Mouse (Mus musculus) limb, embryonic 14.5 days (tissue): ENCODE measurements around the gene Kcnj12. TPM values are rescaled to one million over a fixed set of nuclear protein-coding genes. Genes with fewer than 3 reads are reported as not detected.
A peak's percentile ranks its signal among the peaks of the same experiment; 100 is the strongest.

Experiments
- ATAC-seq: fragments of 200-750 bp; cut with Nextera tagmentation; 2 replicates; pipeline ENCODE4 v1.8.0; 2017; ENCODE audit warnings: low read depth, moderate number of reproducible peaks, moderate TSS enrichment; ENCODE audit not compliant: low FRiP score
- DNase-seq: peaks from one replicate; pipeline ENCODE4 v3.0.0-alpha.2; 2015; ENCODE audit warnings: low spot score
- H3K27ac ChIP-seq: fragments of 300-500 bp; sonication (generic); replicated peaks from 2 replicates; pipeline ENCODE4 v1.5.1; 2014; ENCODE audit warnings: low read depth, mild to moderate bottlenecking, low read length, moderate library complexity, mixed read lengths
- H3K27me3 ChIP-seq: fragments of 300-500 bp; sonication (generic); 2 replicates; pipeline ENCODE4 v1.6.1; 2014; ENCODE audit warnings: low read length, mixed read lengths; ENCODE audit not compliant: control insufficient read depth, insufficient read depth
- H3K36me3 ChIP-seq: fragments of 300-500 bp; sonication (generic); 2 replicates; pipeline ENCODE4 v1.6.1; 2014; ENCODE audit warnings: mild to moderate bottlenecking, low read length, moderate library complexity, mixed read lengths; ENCODE audit not compliant: control insufficient read depth, insufficient read depth
- H3K4me1 ChIP-seq: fragments of 300-500 bp; sonication (generic); 2 replicates; pipeline ENCODE4 v1.6.1; 2014; ENCODE audit warnings: antibody characterized with exemption, low read length, mixed read lengths; ENCODE audit not compliant: control insufficient read depth, insufficient read depth
- H3K4me2 ChIP-seq: fragments of 300-500 bp; sonication (generic); replicated peaks from 2 replicates; pipeline ENCODE4 v1.6.1; 2014; ENCODE audit warnings: low read depth, mild to moderate bottlenecking, low read length, moderate library complexity; ENCODE audit not compliant: severe bottlenecking
- H3K4me3 ChIP-seq: fragments of 300-500 bp; sonication (generic); replicated peaks from 2 replicates; pipeline ENCODE4 v1.5.1; 2014; ENCODE audit warnings: low read length
- H3K9ac ChIP-seq: fragments of 300-500 bp; sonication (generic); 2 replicates; pipeline ENCODE4 v1.6.1; 2014; ENCODE audit warnings: mild to moderate bottlenecking, low read depth, low read length, moderate library complexity; ENCODE audit not compliant: severe bottlenecking
- H3K9me3 ChIP-seq: fragments of 300-500 bp; sonication (generic); 2 replicates; pipeline ENCODE4 v1.6.1; 2016; ENCODE audit warnings: low read length; ENCODE audit not compliant: control insufficient read depth
- POLR2A ChIP-seq: fragments of 200-500 bp; IDR thresholded peaks from 2 replicates; pipeline ENCODE4 v1.8.0; 2012; ENCODE audit warnings: inconsistent platforms, mild to moderate bottlenecking, moderate library complexity, borderline replicate concordance; ENCODE audit not compliant: insufficient read depth, insufficient read length; ENCODE audit errors: extremely low read depth
- WGBS: fragments of 180-500 bp; shearing (Covaris S2); extraction: QIAGEN DNeasy Blood & Tissue Kit; methylation state at CpG from one replicate; pipeline ENCODE4 v1.1.7; 2014; 5-methylcytosine and 5-hydroxymethylcytosine counted together
- polyA plus RNA-seq, 2 experiments: library from polyadenylated mRNA; depleted of rRNA in 1 of 2; stranded (reverse) in 1 of 2; unstranded in 1 of 2; fragments of >200 nt; fragmentation: Nextera tagmentation in 1 of 2; extraction: Ambion mirVana in 1 of 2; gene quantifications; 2 replicates each; pipeline versions ENCODE4 v1.2.1 to v1.2.3; 2012 to 2014

Gene Kcnj12
- polyA plus RNA-seq, 2 experiments: 0.47 to 0.62 TPM

- Histone ChIP-seq H3K4me3 (no peak overlapping the region), H3K27ac (no peak overlapping the region), H3K9me3 (no peaks in the 10 kb centered on the region), H3K36me3 (no peaks in the 10 kb centered on the region), H3K9ac (no peak overlapping the region), H3K4me2 (no peak overlapping the region), H3K4me1 (0 out of 2 replicates have a peak, but pooled peaks cover 13% of the 10 kb centered on the region), H3K27me3 (peaks cover 51% of the 10 kb centered on the region)
- ATAC-seq (no peak), DNase-seq (no peak)
- 70% methylated on average over 5 of the region's 5 CpGs for WGBS
- TF ChIP-seq POLR2A: no peak
These were observed 1.2 kb upstream of the Kcnj12 start for GRCm38 (mm10) chr11:61021129-61021528.

- H3K4me2 ChIP-seq: peak overlapping the region; percentile 96
- H3K27me3 ChIP-seq: peaks cover 51% of the 10 kb centered on the region
- H3K36me3 ChIP-seq: no peaks in the 10 kb centered on the region
- 2% methylated on average over 55 of the region's 68 CpGs for WGBS
- ATAC-seq (no peak), DNase-seq (no peak)
- 0 out of 2 replicates have a peak, but pooled peaks cover 10% of the 10 kb centered on the region for H3K4me1 ChIP-seq
- TF ChIP-seq POLR2A: no peak
- H3K9me3 ChIP-seq: no peaks in the 10 kb centered on the region
- H3K27ac ChIP-seq: no peak overlapping the region
- H3K4me3 ChIP-seq: peak overlapping the region; percentile 51
- peak overlapping the region; percentile 45 for H3K9ac ChIP-seq
These were observed 451 bp upstream of the Kcnj12 start for GRCm38 (mm10) chr11:61021676-61022549.

GRCm38 (mm10) chr11:61023416-61024200, 1.2 kb downstream of the Kcnj12 start:
- H3K4me1 ChIP-seq: 0 out of 2 replicates have a peak, but pooled peaks cover 6% of the 10 kb centered on the region
- DNase-seq: no peak

GRCm38 (mm10) chr11:61024388-61024787, 2.0 kb downstream of the Kcnj12 start:
- ATAC-seq: no peak
- Histone ChIP-seq H3K4me2 (no peak overlapping the region), H3K27ac (no peak overlapping the region), H3K4me3 (no peak overlapping the region), H3K27me3 (peaks cover 51% of the 10 kb centered on the region), H3K9ac (no peak overlapping the region), H3K4me1 (0 out of 2 replicates have a peak, but pooled peaks cover 6% of the 10 kb centered on the region), H3K9me3 (no peaks in the 10 kb centered on the region), H3K36me3 (no peaks in the 10 kb centered on the region)
- DNase-seq: no peak
- 62% methylated on average over 6 of the region's 6 CpGs for WGBS
- TF ChIP-seq POLR2A: no peak

More at GRCm38 (mm10) chr11:61023416-61024200, 1.2 kb downstream of the Kcnj12 start:
- Histone ChIP-seq H3K36me3 (no peaks in the 10 kb centered on the region), H3K9ac (no peak overlapping the region), H3K4me2 (peak overlapping the region; percentile 96; the same call in 1 of the 2 replicates), H3K9me3 (no peaks in the 10 kb centered on the region), H3K27ac (no peak overlapping the region), H3K4me3 (peak overlapping the region; percentile 51; the same call in 1 of the 2 replicates), H3K27me3 (peaks cover 51% of the 10 kb centered on the region)
- no peak for ATAC-seq
- WGBS: 51% methylated on average over 9 of the region's 9 CpGs
- TF ChIP-seq POLR2A: no peak

GRCm38 (mm10) chr11:61024996-61025395, 2.6 kb downstream of the Kcnj12 start:
- peaks cover 51% of the 10 kb centered on the region for H3K27me3 ChIP-seq
- no peak overlapping the region for H3K4me2 ChIP-seq
- WGBS: 60% methylated on average over 6 of the region's 6 CpGs
- no peak overlapping the region for H3K27ac ChIP-seq
- H3K9ac ChIP-seq: no peak overlapping the region
- TF ChIP-seq POLR2A: no peak
- ATAC-seq (no peak), DNase-seq (no peak)
- 0 out of 2 replicates have a peak, but pooled peaks cover 6% of the 10 kb centered on the region for H3K4me1 ChIP-seq
- H3K9me3 ChIP-seq: no peaks in the 10 kb centered on the region
- no peaks in the 10 kb centered on the region for H3K36me3 ChIP-seq
- no peak overlapping the region for H3K4me3 ChIP-seq
